Comparison of ENCODE assay signal across 14 mouse cellular contexts in genomic region chr3:30104515-30105098, GRCm38 (mm10).
A peak's percentile ranks its signal among the peaks of the same experiment; 100 is the strongest.
DNase-seq lines count a peak whose midpoint lies in the region; ATAC-seq and TF ChIP-seq lines count a peak whose summit lies in the region.
"Had no signal": no experiment of that assay in that cellular context is flagged by ENCODE, and none has a peak within 500 bp of the region (broad histone marks: within the 10 kb centered on the region; RNA-seq: fewer than 3 reads in every experiment).

No protein-coding gene starts in this region.

- ATAC-seq in forebrain, embryonic 16.5 days = no peak
- ATAC-seq: forebrain, embryonic 15.5 days had no signal

- H3K27me3 ChIP-seq in forebrain, embryonic 10.5 days (ENCODE audit: poor library complexity, severe bottlenecking) = no peaks in the 10 kb centered on the region
- no peaks in the 10 kb centered on the region for H3K27me3 ChIP-seq in forebrain, embryonic 16.5 days (replicated peaks; ENCODE audit: control insufficient read depth, insufficient read depth, low read length)
- no peaks in the 10 kb centered on the region for H3K27me3 ChIP-seq in kidney, adult 2 months (replicated peaks; ENCODE audit: control insufficient read depth, insufficient read depth, low read length)
- H3K27me3 ChIP-seq in embryonic facial prominence, embryonic 10.5 days (replicated peaks; ENCODE audit: low read depth, poor library complexity, severe bottlenecking) = no peaks in the 10 kb centered on the region
- H3K27me3 ChIP-seq in limb, embryonic 10.5 days (ENCODE audit: low read depth, poor library complexity, severe bottlenecking) = no peaks in the 10 kb centered on the region
- H3K27me3 ChIP-seq: forebrain, embryonic 15.5 days had no signal

- DNase-seq in forebrain, embryonic 10.5 days (ENCODE audit: extremely low spot score, low spot score) = no peak
- DNase-seq in kidney, adult 2 months = no peak
- no peak for DNase-seq in kidney, postnatal 25 days
- no peak for DNase-seq in embryonic facial prominence, embryonic 10.5 days (ENCODE audit: low spot score)
- peak; percentile 52 for DNase-seq in limb, embryonic 10.5 days (ENCODE audit: low spot score)
- no peak for DNase-seq in thymus, postnatal 4 days
- no peak for DNase-seq in layer of hippocampus, postnatal 10 days (ENCODE audit: low spot score in 2 of 2)
- DNase-seq: adrenal gland, adult 2 months; cerebellum, adult 9-10 months; right cerebral cortex, postnatal 25 days had no signal

- no peak overlapping the region for H3K9ac ChIP-seq in forebrain, embryonic 16.5 days (replicated peaks; ENCODE audit: low read depth, low read length)
- H3K9ac ChIP-seq: forebrain, embryonic 15.5 days had no signal

- TF ChIP-seq POLR2A in kidney, adult 2 months (IDR thresholded peaks at IDR 0.05; ENCODE audit: low read depth, low read length) = no peak

- TF ChIP-seq CTCF in kidney, adult 2 months (conservative IDR thresholded peaks at IDR 0.05; ENCODE audit: insufficient read depth, insufficient read length, low read depth, low read length) = no peak

- WGBS in forebrain, embryonic 10.5 days = 64% methylated on average over 4 of the region's 4 CpGs
- WGBS in forebrain, embryonic 16.5 days = 54% methylated on average over 4 of the region's 4 CpGs
- WGBS in kidney, adult 2 months = 44% methylated on average over 4 of the region's 4 CpGs
- 38% methylated on average over 4 of the region's 4 CpGs for WGBS in embryonic facial prominence, embryonic 10.5 days
- 17% methylated on average over 4 of the region's 4 CpGs for WGBS in limb, embryonic 10.5 days

- peak overlapping the region; percentile 12; the same call in 1 of the 2 replicates for H3K27ac ChIP-seq in forebrain, embryonic 10.5 days
- no peak overlapping the region for H3K27ac ChIP-seq in forebrain, embryonic 16.5 days (ENCODE audit: low read length)
- H3K27ac ChIP-seq in kidney, adult 2 months (ENCODE audit: insufficient read depth, low read depth, low read length) = peak overlapping the region; percentile 80
- peak overlapping the region; percentile 82 for H3K27ac ChIP-seq in embryonic facial prominence, embryonic 10.5 days (replicated peaks)
- peak overlapping the region; percentile 91 for H3K27ac ChIP-seq in limb, embryonic 10.5 days
- H3K27ac ChIP-seq: forebrain, embryonic 15.5 days; layer of hippocampus, adult 2 months had no signal

- H3K4me3 ChIP-seq in forebrain, embryonic 10.5 days = no peak overlapping the region
- no peak overlapping the region for H3K4me3 ChIP-seq in forebrain, embryonic 16.5 days (replicated peaks; ENCODE audit: low read length)
- H3K4me3 ChIP-seq in kidney, adult 2 months (ENCODE audit: insufficient read depth, low read depth, low read length) = no peak overlapping the region
- H3K4me3 ChIP-seq in embryonic facial prominence, embryonic 10.5 days = no peak overlapping the region; the same call in 1 of the 2 replicates
- H3K4me3 ChIP-seq in limb, embryonic 10.5 days = peak overlapping the region; percentile 37
- H3K4me3 ChIP-seq: forebrain, embryonic 15.5 days; layer of hippocampus, adult 2 months had no signal

- H3K4me1 ChIP-seq in forebrain, embryonic 10.5 days = peaks cover 44% of the 10 kb centered on the region
- H3K4me1 ChIP-seq in forebrain, embryonic 16.5 days (replicated peaks; ENCODE audit: control insufficient read depth, insufficient read depth, low read length) = no peaks in the 10 kb centered on the region
- H3K4me1 ChIP-seq in kidney, adult 2 months (ENCODE audit: control insufficient read depth, insufficient read depth, low read length) = peaks cover 3% of the 10 kb centered on the region; the same call in 1 of the 2 replicates
- peaks cover 70% of the 10 kb centered on the region for H3K4me1 ChIP-seq in embryonic facial prominence, embryonic 10.5 days
- H3K4me1 ChIP-seq in limb, embryonic 10.5 days = peaks cover 90% of the 10 kb centered on the region
- H3K4me1 ChIP-seq: forebrain, embryonic 15.5 days had no signal

- H3K4me2 ChIP-seq in forebrain, embryonic 16.5 days (ENCODE audit: low read length) = no peak overlapping the region
- H3K4me2 ChIP-seq: forebrain, embryonic 15.5 days; midbrain, embryonic 11.5 days had no signal

- no peaks in the 10 kb centered on the region for H3K36me3 ChIP-seq in forebrain, embryonic 10.5 days (replicated peaks)
- H3K36me3 ChIP-seq in forebrain, embryonic 16.5 days (ENCODE audit: control insufficient read depth, insufficient read depth) = no peaks in the 10 kb centered on the region
- H3K36me3 ChIP-seq in kidney, adult 2 months (ENCODE audit: control insufficient read depth, insufficient read depth, low read length) = no peaks in the 10 kb centered on the region
- no peaks in the 10 kb centered on the region for H3K36me3 ChIP-seq in embryonic facial prominence, embryonic 10.5 days (replicated peaks)
- no peaks in the 10 kb centered on the region for H3K36me3 ChIP-seq in limb, embryonic 10.5 days
- H3K36me3 ChIP-seq: forebrain, embryonic 15.5 days had no signal

- H3K9me3 ChIP-seq in forebrain, embryonic 10.5 days = no peaks in the 10 kb centered on the region
- H3K9me3 ChIP-seq in forebrain, embryonic 16.5 days (ENCODE audit: control insufficient read depth, low read length) = no peaks in the 10 kb centered on the region
- H3K9me3 ChIP-seq in embryonic facial prominence, embryonic 10.5 days = no peaks in the 10 kb centered on the region
- H3K9me3 ChIP-seq in limb, embryonic 10.5 days (replicated peaks) = no peaks in the 10 kb centered on the region
- H3K9me3 ChIP-seq: forebrain, embryonic 15.5 days had no signal
